Mouse (Mus musculus): ENCODE measurements around the gene Zfp14. TPM values are rescaled to one million over a fixed set of nuclear protein-coding genes. Genes with fewer than 3 reads are reported as not detected.

Gene Zfp14
- polyA plus RNA-seq (2015; fragmentation: Nextera tagmentation; extraction: Ambion mirVana): 3.5 and 3.7 TPM in 2 replicates

GRCm38 (mm10) chr7:30050882-30051548 is at the start of gene Zfp14:
TSS of gene Zfp14 (minus strand) at chr7:30051380.
- H3K9me3 ChIP-seq: no peaks in the 10 kb centered on the region
- no peaks in the 10 kb centered on the region; the same call in 1 of the 2 replicates for H3K36me3 ChIP-seq
- peak; percentile 97 for ATAC-seq (ENCODE audit: insufficient read depth, low FRiP score, low read depth)
- no peaks in the 10 kb centered on the region for H3K27me3 ChIP-seq (replicated peaks)
- under 1% methylated on average over 40 of the region's 40 CpGs for WGBS
- 0 out of 2 replicates have a peak, but pooled peaks cover 5% of the 10 kb centered on the region for H3K4me1 ChIP-seq
- H3K27ac ChIP-seq: peak within 1 kb of the TSS; percentile 77
- H3K4me2 ChIP-seq: peak within 1 kb of the TSS; percentile 88
- peak within 1 kb of the TSS; percentile 60; the same call in 1 of the 2 replicates for H3K9ac ChIP-seq
- H3K4me3 ChIP-seq (replicated peaks): peak within 1 kb of the TSS; percentile 57

- H3K4me3 ChIP-seq (replicated peaks): no peak overlapping the region
- ATAC-seq (ENCODE audit: insufficient read depth, low FRiP score, low read depth): no peak
- no peaks in the 10 kb centered on the region for H3K9me3 ChIP-seq
- H3K27me3 ChIP-seq (replicated peaks): no peaks in the 10 kb centered on the region
- WGBS: 91% methylated on average over 13 of the region's 13 CpGs
- peaks cover 13% of the 10 kb centered on the region for H3K4me1 ChIP-seq
- no peak overlapping the region for H3K27ac ChIP-seq
- no peak overlapping the region for H3K4me2 ChIP-seq
- H3K9ac ChIP-seq: no peak overlapping the region
- peaks cover 45% of the 10 kb centered on the region for H3K36me3 ChIP-seq
These were observed 48.1 kb upstream of the Zfp14 start for GRCm38 (mm10) chr7:30099297-30099696.

GRCm38 (mm10) chr7:30095551-30096125 is 44.5 kb upstream of the Zfp14 start:
- WGBS: 3% methylated on average over 5 of the region's 5 CpGs

GRCm38 (mm10) chr7:30094646-30095429 is 43.7 kb upstream of the Zfp14 start, which contains the start of gene Zfp260:
TSS of gene Zfp260 (plus strand) at chr7:30094777.
- under 1% methylated on average over 26 of the region's 26 CpGs for WGBS

More at GRCm38 (mm10) chr7:30095551-30096125, 44.5 kb upstream of the Zfp14 start:
- H3K9me3 ChIP-seq: no peaks in the 10 kb centered on the region
- peaks cover 18% of the 10 kb centered on the region for H3K36me3 ChIP-seq
- H3K9ac ChIP-seq: peak overlapping the region; percentile 48; the same call in 1 of the 2 replicates
- peaks cover 21% of the 10 kb centered on the region for H3K4me1 ChIP-seq
- H3K4me2 ChIP-seq: peak overlapping the region; percentile 64
- H3K4me3 ChIP-seq (replicated peaks): peak overlapping the region; percentile 77
- H3K27me3 ChIP-seq (replicated peaks): no peaks in the 10 kb centered on the region
- no peak for ATAC-seq (ENCODE audit: insufficient read depth, low FRiP score, low read depth)
- H3K27ac ChIP-seq: no peak overlapping the region

GRCm38 (mm10) chr7:30093918-30094415 is 42.8 kb upstream of the Zfp14 start:
- WGBS: 65% methylated on average over 6 of the region's 6 CpGs
- H3K27ac ChIP-seq: no peak overlapping the region
- H3K4me2 ChIP-seq: peak overlapping the region; percentile 52
- H3K9me3 ChIP-seq: no peaks in the 10 kb centered on the region
- no peaks in the 10 kb centered on the region for H3K27me3 ChIP-seq (replicated peaks)
- peak overlapping the region; percentile 77 for H3K4me3 ChIP-seq (replicated peaks)
- peaks cover 27% of the 10 kb centered on the region for H3K4me1 ChIP-seq
- no peak for ATAC-seq (ENCODE audit: insufficient read depth, low FRiP score, low read depth)
- H3K36me3 ChIP-seq: peaks cover 9% of the 10 kb centered on the region
- H3K9ac ChIP-seq: no peak overlapping the region

More at GRCm38 (mm10) chr7:30094646-30095429, 43.7 kb upstream of the Zfp14 start, which contains the start of gene Zfp260:
- Histone ChIP-seq H3K4me1 (peaks cover 21% of the 10 kb centered on the region), H3K4me3 (replicated peaks) (peak within 1 kb of the TSS; percentile 77), H3K27me3 (replicated peaks) (no peaks in the 10 kb centered on the region), H3K36me3 (peaks cover 15% of the 10 kb centered on the region), H3K4me2 (peak within 1 kb of the TSS; percentile 64), H3K9me3 (no peaks in the 10 kb centered on the region), H3K9ac (peak within 1 kb of the TSS; percentile 80), H3K27ac (peak within 1 kb of the TSS; percentile 98)
- peak; percentile 82 for ATAC-seq (ENCODE audit: insufficient read depth, low FRiP score, low read depth)

GRCm38 (mm10) chr7:30092666-30093065 is 41.5 kb upstream of the Zfp14 start:
- no peaks in the 10 kb centered on the region for H3K9me3 ChIP-seq
- H3K9ac ChIP-seq: no peak overlapping the region
- H3K36me3 ChIP-seq: 0 out of 2 replicates have a peak, but pooled peaks cover 3% of the 10 kb centered on the region
- H3K27me3 ChIP-seq (replicated peaks): no peaks in the 10 kb centered on the region
- no peak overlapping the region for H3K4me2 ChIP-seq
- peaks cover 28% of the 10 kb centered on the region for H3K4me1 ChIP-seq
- no peak for ATAC-seq (ENCODE audit: insufficient read depth, low FRiP score, low read depth)
- 82% methylated on average over 9 of the region's 9 CpGs for WGBS
- H3K4me3 ChIP-seq (replicated peaks): no peak overlapping the region
- H3K27ac ChIP-seq: no peak overlapping the region

GRCm38 (mm10) chr7:30090970-30091585 is 39.9 kb upstream of the Zfp14 start:
- H3K4me2 ChIP-seq: peak overlapping the region; percentile 77
- 6% methylated on average over 9 of the region's 9 CpGs for WGBS
- H3K9me3 ChIP-seq: no peaks in the 10 kb centered on the region
- H3K9ac ChIP-seq: peak overlapping the region; percentile 25; the same call in 1 of the 2 replicates
- H3K27ac ChIP-seq: peak overlapping the region; percentile 88
- H3K27me3 ChIP-seq (replicated peaks): no peaks in the 10 kb centered on the region
- H3K4me1 ChIP-seq: peaks cover 20% of the 10 kb centered on the region
- peak overlapping the region; percentile 69 for H3K4me3 ChIP-seq (replicated peaks)
- no peaks in the 10 kb centered on the region for H3K36me3 ChIP-seq
- no peak for ATAC-seq (ENCODE audit: insufficient read depth, low FRiP score, low read depth)

- no peaks in the 10 kb centered on the region for H3K9me3 ChIP-seq
- H3K4me1 ChIP-seq: peaks cover 17% of the 10 kb centered on the region
- under 1% methylated on average over 40 of the region's 40 CpGs for WGBS
- peak within 1 kb of the TSS; percentile 69 for H3K4me3 ChIP-seq (replicated peaks)
- H3K27me3 ChIP-seq (replicated peaks): no peaks in the 10 kb centered on the region
- peak within 1 kb of the TSS; percentile 49; the same call in 1 of the 2 replicates for H3K9ac ChIP-seq
- peak within 1 kb of the TSS; percentile 88 for H3K27ac ChIP-seq
- ATAC-seq (ENCODE audit: insufficient read depth, low FRiP score, low read depth): peak; percentile 93
- peaks cover 4% of the 10 kb centered on the region; the same call in 1 of the 2 replicates for H3K36me3 ChIP-seq
- peak within 1 kb of the TSS; percentile 77 for H3K4me2 ChIP-seq
These were observed 39.2 kb upstream of the Zfp14 start, which contains the start of the genes Gm26920 and Zfp566 for GRCm38 (mm10) chr7:30090092-30090969. TSS of gene Gm26920 (minus strand) at chr7:30090410. TSS of gene Zfp566 (minus strand) at chr7:30090527.

- no peak for ATAC-seq (ENCODE audit: insufficient read depth, low FRiP score, low read depth)
- H3K9me3 ChIP-seq: no peaks in the 10 kb centered on the region
- H3K36me3 ChIP-seq: peaks cover 8% of the 10 kb centered on the region; the same call in 1 of the 2 replicates
- no peaks in the 10 kb centered on the region for H3K27me3 ChIP-seq (replicated peaks)
- H3K9ac ChIP-seq: peak overlapping the region; percentile 49; the same call in 1 of the 2 replicates
- peak overlapping the region; percentile 69 for H3K4me3 ChIP-seq (replicated peaks)
- H3K4me1 ChIP-seq: peaks cover 17% of the 10 kb centered on the region
- WGBS: 9% methylated on average over 6 of the region's 6 CpGs
- peak overlapping the region; percentile 77 for H3K4me2 ChIP-seq
- no peak overlapping the region for H3K27ac ChIP-seq
These were observed 38.2 kb upstream of the Zfp14 start for GRCm38 (mm10) chr7:30089405-30089804.

GRCm38 (mm10) chr7:30086524-30086923 is 35.3 kb upstream of the Zfp14 start:
- Histone ChIP-seq H3K27me3 (replicated peaks) (no peaks in the 10 kb centered on the region), H3K4me1 (peaks cover 12% of the 10 kb centered on the region), H3K36me3 (peaks cover 8% of the 10 kb centered on the region; the same call in 1 of the 2 replicates), H3K9ac (no peak overlapping the region), H3K4me3 (replicated peaks) (no peak overlapping the region), H3K9me3 (no peaks in the 10 kb centered on the region), H3K27ac (no peak overlapping the region), H3K4me2 (no peak overlapping the region)
- ATAC-seq (ENCODE audit: insufficient read depth, low FRiP score, low read depth): no peak
- WGBS: 85% methylated on average over 9 of the region's 9 CpGs

Data from stomach, embryonic 15.5 days (tissue).